Mouse (Mus musculus): ENCODE measurements around the gene Ifi213. TPM values are rescaled to one million over a fixed set of nuclear protein-coding genes. Genes with fewer than 3 reads are reported as not detected.
"Not testable (repeated sequence)": the region's sequence is repeated elsewhere in the genome, so short reads cannot be mapped to it uniquely, and the experiment has no call there.

Ifi213 gene
- polyA plus RNA-seq, 1 experiment: not detected

GRCm38 (mm10) chr1:173579079-173579478 is 20.0 kb downstream of the Ifi213 start:
- no peak for TF ChIP-seq POLR2A (IDR thresholded peaks at IDR 0.05; ENCODE audit: low read depth, low read length)
- TF ChIP-seq CTCF (IDR thresholded peaks at IDR 0.05; ENCODE audit: borderline replicate concordance, insufficient read depth, low read length): no peak
- H3K4me1 ChIP-seq (ENCODE audit: control insufficient read depth, insufficient read depth, low read length): no peaks in the 10 kb centered on the region
- H3K27ac ChIP-seq (ENCODE audit: insufficient read depth, low read length): no peak overlapping the region

GRCm38 (mm10) chr1:173550491-173551050 is 48.5 kb downstream of the Ifi213 start:
- H3K4me3 ChIP-seq (ENCODE audit: insufficient read depth, low read length); H3K4me1 ChIP-seq (ENCODE audit: control insufficient read depth, insufficient read depth, low read length); H3K27ac ChIP-seq (ENCODE audit: insufficient read depth, low read length): not testable (repeated sequence)

More at GRCm38 (mm10) chr1:173579079-173579478, 20.0 kb downstream of the Ifi213 start:
- no peak overlapping the region for H3K4me3 ChIP-seq (ENCODE audit: insufficient read depth, low read length)

GRCm38 (mm10) chr1:173548798-173549197 is 50.3 kb downstream of the Ifi213 start:
- not testable (repeated sequence) for H3K4me3 ChIP-seq (ENCODE audit: insufficient read depth, low read length); H3K4me1 ChIP-seq (ENCODE audit: control insufficient read depth, insufficient read depth, low read length); H3K27ac ChIP-seq (ENCODE audit: insufficient read depth, low read length)

- H3K27ac ChIP-seq (ENCODE audit: insufficient read depth, low read length); H3K4me1 ChIP-seq (ENCODE audit: control insufficient read depth, insufficient read depth, low read length); H3K4me3 ChIP-seq (ENCODE audit: insufficient read depth, low read length): not testable (repeated sequence)
Measured at GRCm38 (mm10) chr1:173535791-173536190, 63.3 kb downstream of the Ifi213 start, which contains the start of gene Ifi214. Ifi214 (minus strand) TSS chr1:173535957.

- TF ChIP-seq CTCF (IDR thresholded peaks at IDR 0.05; ENCODE audit: borderline replicate concordance, insufficient read depth, low read length): no peak
- no peak for TF ChIP-seq POLR2A (IDR thresholded peaks at IDR 0.05; ENCODE audit: low read depth, low read length)
- H3K4me1 ChIP-seq (ENCODE audit: control insufficient read depth, insufficient read depth, low read length): no peaks in the 10 kb centered on the region
- H3K4me3 ChIP-seq (ENCODE audit: insufficient read depth, low read length): no peak overlapping the region
- no peak overlapping the region for H3K27ac ChIP-seq (ENCODE audit: insufficient read depth, low read length)
Measured at GRCm38 (mm10) chr1:173521452-173521851, 77.6 kb downstream of the Ifi213 start.

Other genes with a start within 250 kb of the Ifi213 start
- not detected in 2 replicates for gene Aim2, start 248.4 kb downstream of the Ifi213 start, polyA plus RNA-seq (2011; ENCODE audit: insufficient read length, low read depth, missing spikeins)
- gene Cadm3, start 231.6 kb downstream of the Ifi213 start, polyA plus RNA-seq (2011; ENCODE audit: insufficient read length, low read depth, missing spikeins): 0.65 and 2.1 TPM in 2 replicates
- gene Ifi206, start 108.2 kb downstream of the Ifi213 start, polyA plus RNA-seq (2011; ENCODE audit: insufficient read length, low read depth, missing spikeins): not detected in 2 replicates
- not detected in 2 replicates for gene Ifi214, start 63.3 kb downstream of the Ifi213 start, polyA plus RNA-seq (2011; ENCODE audit: insufficient read length, low read depth, missing spikeins)
- 0.22 TPM in 1 of 2 replicates, not detected in the other for gene Ifi209, start 31.6 kb upstream of the Ifi213 start, polyA plus RNA-seq (2011; ENCODE audit: insufficient read length, low read depth, missing spikeins)
- not detected in 2 replicates for gene Ifi208, start 74.4 kb upstream of the Ifi213 start, polyA plus RNA-seq (2011; ENCODE audit: insufficient read length, low read depth, missing spikeins)
- gene Ifi207, start 142.5 kb upstream of the Ifi213 start, polyA plus RNA-seq (2011; ENCODE audit: insufficient read length, low read depth, missing spikeins): 2.3 and 2.5 TPM in 2 replicates
- 21.4 and 22.0 TPM in 2 replicates for gene Ifi204, start 167.7 kb upstream of the Ifi213 start, polyA plus RNA-seq (2011; ENCODE audit: insufficient read length, low read depth, missing spikeins)